Mouse (Mus musculus) layer of hippocampus, postnatal 36 days (tissue): Measurements from ENCODE around the gene Kiss1r. TPM values are rescaled to one million over a fixed set of nuclear protein-coding genes. Genes with fewer than 3 reads are reported as not detected.
A peak's percentile ranks its signal among the peaks of the same experiment; 100 is the strongest.
"Not testable (repeated sequence)": the region's sequence is repeated elsewhere in the genome, so short reads cannot be mapped to it uniquely, and the experiment has no call there.

Source experiments
- DNase-seq, 2 experiments: peaks; one replicate each; pipeline ENCODE4 v3.0.0; 2022
- total RNA-seq, 2 experiments: library from RNA; stranded (reverse); gene quantifications; 2 replicates each; pipeline ENCODE4 v1.2.3; 2021

The Kiss1r gene
- total RNA-seq, 2 experiments from 2014 or later: 6.4 to 6.8 TPM

GRCm38 (mm10) chr10:79940749-79941148 is 24.0 kb downstream of the Kiss1r start:
- DNase-seq: no peak

GRCm38 (mm10) chr10:79942988-79943387 is 26.2 kb downstream of the Kiss1r start:
- no peak for DNase-seq

- no peak for DNase-seq
Observed at GRCm38 (mm10) chr10:79943471-79943901, 26.7 kb downstream of the Kiss1r start.

GRCm38 (mm10) chr10:79945507-79946234 is 28.9 kb downstream of the Kiss1r start:
- DNase-seq: no peak

GRCm38 (mm10) chr10:79946752-79947322 is 30.1 kb downstream of the Kiss1r start:
- DNase-seq: no peak

- no peak for DNase-seq
Observed at GRCm38 (mm10) chr10:79947502-79947901, 30.7 kb downstream of the Kiss1r start.

- no peak for DNase-seq
Observed at GRCm38 (mm10) chr10:79949873-79950272, 33.1 kb downstream of the Kiss1r start.

GRCm38 (mm10) chr10:79950661-79951060 is 33.9 kb downstream of the Kiss1r start:
- DNase-seq: no peak

GRCm38 (mm10) chr10:79953946-79954345 is 37.2 kb downstream of the Kiss1r start:
- DNase-seq: no peak

GRCm38 (mm10) chr10:79955691-79956090 is 38.9 kb downstream of the Kiss1r start:
- DNase-seq: no peak

- DNase-seq: no peak
Observed at GRCm38 (mm10) chr10:79956643-79957154, 39.9 kb downstream of the Kiss1r start.

GRCm38 (mm10) chr10:79958140-79958816 is 41.5 kb downstream of the Kiss1r start:
- DNase-seq: peak; percentile 68 to 69

GRCm38 (mm10) chr10:79959412-79959811 is 42.6 kb downstream of the Kiss1r start:
- not testable (repeated sequence) for DNase-seq

GRCm38 (mm10) chr10:79959847-79960601 is 43.3 kb downstream of the Kiss1r start, which contains the start of gene Wdr18:
Gene Wdr18 (plus strand): TSS chr10:79960152.
- peak; percentile 100 for DNase-seq

GRCm38 (mm10) chr10:79960671-79961294 is 44.0 kb downstream of the Kiss1r start:
- DNase-seq: no peak

- DNase-seq: no peak
Observed at GRCm38 (mm10) chr10:79964727-79965126, 48.0 kb downstream of the Kiss1r start.

GRCm38 (mm10) chr10:79965325-79965724 is 48.6 kb downstream of the Kiss1r start:
- DNase-seq: no peak

- no peak for DNase-seq
Observed at GRCm38 (mm10) chr10:79966886-79967400, 50.2 kb downstream of the Kiss1r start.

- DNase-seq: no peak
Observed at GRCm38 (mm10) chr10:79968181-79968580, 51.4 kb downstream of the Kiss1r start.

- no peak for DNase-seq
Observed at GRCm38 (mm10) chr10:79969124-79969568, 52.4 kb downstream of the Kiss1r start.

GRCm38 (mm10) chr10:79970415-79971182 is 53.8 kb downstream of the Kiss1r start, which contains the start of gene Grin3b:
Gene Grin3b (plus strand): TSS chr10:79970715.
- DNase-seq: no peak
